Mouse (Mus musculus): Measurements from ENCODE around the gene Atpif1.

Atpif1 gene

GRCm38 (mm10) chr4:132526678-132527077 is 6.8 kb downstream of the Atpif1 start:
- DNase-seq (ENCODE audit: low spot score in 2 of 2), result no peak

DNA sequence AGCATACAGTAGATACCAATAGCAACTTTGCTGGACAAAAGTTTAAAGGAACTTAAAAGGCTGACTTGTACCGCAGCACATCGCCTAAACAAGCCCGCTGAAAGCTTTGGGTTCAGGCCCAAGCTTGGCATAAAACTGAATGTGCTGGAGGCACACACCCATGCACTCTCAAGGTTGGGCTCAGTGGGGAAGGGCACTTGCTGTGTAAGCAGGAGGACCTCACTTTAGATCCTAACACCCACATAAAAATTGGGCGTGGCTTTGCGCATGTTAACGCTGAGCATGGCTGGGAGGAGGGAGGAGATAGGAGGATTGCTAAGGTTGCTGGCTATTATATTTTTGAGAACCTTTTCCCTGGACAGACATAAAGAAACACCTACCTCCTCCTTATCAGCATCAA is 8.7 kb downstream of the Atpif1 start:
- no peak for DNase-seq (ENCODE audit: low spot score in 2 of 2)

DNA sequence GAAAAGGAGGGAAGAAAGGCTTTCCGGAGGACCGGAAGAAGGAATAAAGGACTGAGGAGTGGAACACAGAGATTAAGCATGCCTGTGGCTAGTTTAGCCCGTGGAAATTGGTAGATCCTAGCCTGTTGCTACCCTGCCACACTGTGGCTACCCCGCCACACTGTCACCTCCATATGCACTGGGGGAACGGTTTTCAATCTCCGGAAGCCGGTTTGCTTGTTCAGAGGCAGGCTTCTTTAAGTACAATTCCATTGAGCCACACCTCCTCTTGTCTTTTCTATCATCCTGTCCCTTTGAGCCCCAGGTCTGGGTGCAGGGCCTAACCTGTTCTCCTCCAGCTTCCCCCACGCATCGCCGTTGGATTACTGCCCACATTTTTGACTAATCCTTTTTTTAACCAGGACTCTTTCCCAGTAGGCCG is 9.1 kb downstream of the Atpif1 start:
- no peak for DNase-seq (ENCODE audit: low spot score in 2 of 2)

DNA sequence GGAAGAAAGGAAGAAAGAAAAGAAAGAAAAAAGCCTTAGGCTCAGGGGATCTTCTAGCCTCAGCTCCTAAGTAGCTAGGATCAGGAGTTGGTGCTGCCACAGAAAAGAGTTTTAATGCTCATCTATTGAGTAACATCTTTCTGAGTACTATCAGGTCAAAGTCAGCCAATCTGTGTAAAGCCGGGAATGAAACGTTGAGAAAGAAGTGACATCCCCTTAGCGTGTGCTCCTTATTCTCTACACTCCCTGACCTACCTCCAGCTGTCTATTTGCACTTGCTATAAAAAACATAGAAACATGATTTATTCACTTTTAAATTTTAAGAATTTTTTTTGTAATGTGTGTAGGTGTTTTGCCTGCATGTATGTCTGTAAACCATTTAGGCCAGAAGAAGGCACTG is 14.3 kb downstream of the Atpif1 start:
- DNase-seq (ENCODE audit: low spot score in 2 of 2), result no peak

- DNase-seq (ENCODE audit: low spot score in 2 of 2), result no peak
These were observed 15.4 kb downstream of the Atpif1 start for GRCm38 (mm10) chr4:132518066-132518465.

DNA sequence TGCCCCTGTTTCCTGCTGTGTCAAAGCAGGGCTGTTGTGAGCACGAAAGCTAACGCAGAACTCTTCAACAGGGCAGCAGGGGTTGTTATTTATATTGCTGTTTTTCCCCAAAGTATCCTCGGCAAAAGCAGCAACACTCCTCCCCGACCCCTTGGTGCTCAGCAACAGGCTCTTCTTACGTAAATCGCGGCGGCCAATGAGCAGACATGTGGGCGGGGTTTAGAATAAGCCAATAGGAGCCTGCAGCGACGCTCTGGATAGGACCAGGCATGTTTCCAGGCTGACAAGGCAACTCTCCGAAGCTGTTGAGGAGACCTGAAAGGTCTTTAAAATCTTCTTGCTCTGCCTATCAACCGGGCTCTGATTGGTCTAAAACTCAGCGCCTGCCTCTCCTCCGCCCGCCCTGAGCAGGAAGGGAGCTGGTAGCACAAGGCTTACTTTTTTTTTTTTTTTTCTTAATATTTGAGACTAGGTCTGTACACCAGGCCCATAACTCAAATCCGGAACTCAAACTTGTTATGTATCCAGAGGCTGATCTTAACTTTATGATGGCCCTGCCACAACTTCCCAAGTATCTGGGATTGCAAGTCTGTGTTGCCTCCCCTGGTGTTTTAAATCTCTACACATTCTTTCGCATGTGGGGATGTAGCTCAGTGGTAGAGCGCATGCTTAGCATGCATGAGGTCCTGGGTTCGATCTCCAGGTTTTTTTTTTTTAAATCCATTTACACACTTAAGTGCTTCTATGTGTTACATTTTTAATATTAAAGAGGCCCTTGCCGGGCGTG is 17.9 kb downstream of the Atpif1 start:
- DNase-seq (ENCODE audit: low spot score in 2 of 2), result peak; percentile 94 to 96

DNA sequence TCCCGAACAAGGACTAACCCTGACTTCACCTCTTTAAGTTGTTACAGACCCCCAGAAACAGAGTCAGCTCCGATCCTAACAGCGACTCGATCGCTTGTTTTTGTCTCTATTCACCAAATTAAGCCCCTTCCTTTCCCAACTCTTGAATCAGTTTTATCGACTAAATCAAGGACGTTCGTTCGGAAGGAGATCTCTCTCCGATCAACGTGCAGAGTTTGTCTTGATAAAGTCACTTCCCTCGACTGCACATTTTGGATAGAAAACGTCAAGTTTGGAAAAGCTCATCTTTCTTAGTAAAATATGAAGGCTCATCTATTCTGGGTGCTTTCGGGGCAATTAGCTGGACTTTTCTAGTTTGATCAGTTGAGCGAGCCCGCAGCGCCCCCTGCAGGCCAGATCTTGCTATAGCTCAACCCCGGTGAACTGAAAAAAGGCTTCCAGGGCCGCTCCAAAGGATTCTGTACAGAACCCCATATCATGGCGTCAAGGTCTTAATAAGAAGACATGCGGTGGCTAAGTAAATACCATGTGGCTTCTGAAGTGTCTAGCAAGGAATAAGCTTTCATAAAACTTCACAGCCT is 18.8 kb downstream of the Atpif1 start:
- peak; percentile 75 to 84 for DNase-seq (ENCODE audit: low spot score in 2 of 2)

- DNase-seq (ENCODE audit: low spot score in 2 of 2), result no peak
These were observed 19.8 kb downstream of the Atpif1 start for GRCm38 (mm10) chr4:132513395-132514273.

- no peak for DNase-seq (ENCODE audit: low spot score in 2 of 2)
These were observed 21.4 kb downstream of the Atpif1 start for GRCm38 (mm10) chr4:132512080-132512479.

GRCm38 (mm10) chr4:132510352-132510798 is 23.1 kb downstream of the Atpif1 start, which contains the start of gene Sesn2:
Gene Sesn2, minus strand, starts transcription at chr4:132510501.
- peak; percentile 98 for DNase-seq (ENCODE audit: low spot score in 2 of 2)

DNA sequence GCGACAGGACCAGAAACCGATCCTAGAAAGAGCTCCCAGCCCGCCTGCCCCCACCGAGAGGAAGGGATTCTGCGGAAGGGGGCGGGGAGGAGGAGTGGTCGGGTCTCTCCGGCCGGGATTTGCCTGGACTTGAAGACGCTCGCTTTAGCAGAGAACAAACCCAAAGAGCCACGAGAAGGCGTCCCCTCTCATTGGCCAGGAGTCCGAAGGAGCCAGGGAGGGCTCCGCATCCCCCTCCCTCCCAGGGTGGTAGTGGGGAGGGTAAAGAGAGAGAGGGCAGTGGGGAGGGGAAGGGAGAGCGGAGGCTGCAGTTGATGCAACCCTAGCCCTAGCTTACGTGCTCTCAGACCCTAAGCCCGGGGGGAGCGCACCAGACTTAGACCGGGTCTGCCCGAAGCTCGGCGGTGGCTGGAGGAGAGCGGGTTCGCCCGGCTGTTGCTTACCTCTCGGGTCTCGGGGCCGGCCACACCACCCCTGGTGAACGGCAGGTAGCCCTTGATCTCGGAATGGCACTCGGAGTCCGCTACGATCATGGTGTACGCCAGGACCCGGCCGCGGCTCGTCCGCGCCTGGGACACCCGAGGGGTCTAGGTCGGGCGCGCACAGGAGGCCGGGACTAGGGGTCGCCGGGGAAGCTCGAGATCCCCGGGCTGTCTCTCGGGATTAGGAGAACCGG is 23.7 kb downstream of the Atpif1 start:
- peak; percentile 33 to 51 for DNase-seq (ENCODE audit: low spot score in 2 of 2)

DNA sequence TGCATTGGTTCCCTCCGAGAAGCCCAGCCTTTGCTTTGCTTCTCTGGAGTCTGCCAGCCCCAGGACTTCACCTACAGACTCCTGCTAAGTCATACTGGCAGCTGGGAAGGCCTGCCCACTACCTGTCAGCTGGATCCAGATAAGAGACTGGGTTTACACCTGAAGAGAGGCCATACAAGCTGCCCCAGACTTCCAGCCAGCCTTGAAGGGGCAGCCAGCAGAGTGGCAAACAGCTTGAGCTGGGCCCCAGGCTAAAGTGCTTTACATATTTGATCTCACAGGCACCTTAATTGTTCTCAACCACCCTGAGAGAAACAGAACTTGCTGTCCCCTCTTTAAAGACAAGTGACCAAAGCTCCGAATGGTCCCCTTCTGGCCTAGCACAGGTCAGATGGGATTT is 26.2 kb downstream of the Atpif1 start:
- DNase-seq (ENCODE audit: low spot score in 2 of 2), result no peak

DNA sequence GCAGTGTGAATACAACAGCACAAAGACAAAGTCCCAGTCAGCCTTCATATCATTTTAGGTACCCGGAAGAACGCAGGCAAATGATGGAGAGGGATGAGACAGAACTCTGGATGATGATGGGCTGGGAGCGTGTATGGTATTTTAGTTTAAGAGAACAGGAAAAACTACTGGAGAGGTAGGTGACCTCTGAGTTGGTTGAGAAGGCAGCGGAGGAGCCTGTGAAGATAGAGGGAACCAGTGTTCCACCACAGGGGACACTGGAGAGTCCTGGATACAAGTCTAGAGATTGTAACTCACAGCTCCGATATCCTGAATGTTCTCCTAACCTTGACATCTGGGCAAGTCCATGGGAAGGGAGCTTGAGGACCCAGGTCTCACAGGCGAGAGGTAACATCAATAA is 27.2 kb downstream of the Atpif1 start:
- DNase-seq (ENCODE audit: low spot score in 2 of 2), result no peak

DNA sequence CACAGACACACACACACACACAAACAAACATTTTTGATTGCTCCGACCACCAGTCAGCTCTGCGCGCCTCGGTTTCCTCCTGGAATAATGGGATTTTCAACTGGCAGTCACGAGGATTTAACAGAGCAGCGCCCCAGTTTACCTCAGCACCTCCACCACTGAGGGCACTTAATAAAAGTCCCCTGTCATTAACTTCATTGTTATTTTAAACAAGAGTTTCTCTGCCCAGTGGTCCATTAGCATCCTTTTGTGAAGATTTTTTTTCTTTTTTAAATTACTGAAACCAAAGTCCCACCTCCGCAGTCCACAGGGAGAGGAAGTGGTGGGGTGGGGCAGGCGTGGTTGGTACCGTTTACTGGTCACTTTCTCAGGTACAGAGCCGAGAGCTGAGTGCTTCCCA is 27.7 kb downstream of the Atpif1 start:
- DNase-seq (ENCODE audit: low spot score in 2 of 2), result no peak

GRCm38 (mm10) chr4:132505034-132505738 is 28.3 kb downstream of the Atpif1 start:
- DNase-seq (ENCODE audit: low spot score in 2 of 2), result peak in 1 of 2 experiments; percentile 38

GRCm38 (mm10) chr4:132503344-132503743 is 30.1 kb downstream of the Atpif1 start:
- no peak for DNase-seq (ENCODE audit: low spot score in 2 of 2)

- DNase-seq (ENCODE audit: low spot score in 2 of 2), result no peak
These were observed 31.8 kb downstream of the Atpif1 start for GRCm38 (mm10) chr4:132501639-132502038.

- peak; percentile 54 to 56 for DNase-seq (ENCODE audit: low spot score in 2 of 2)
These were observed 39.1 kb downstream of the Atpif1 start for GRCm38 (mm10) chr4:132494271-132494918.

- no peak for DNase-seq (ENCODE audit: low spot score in 2 of 2)
These were observed 41.0 kb downstream of the Atpif1 start for GRCm38 (mm10) chr4:132492178-132493060.
